Mouse (Mus musculus): ENCODE data around the gene Hebp2. TPM values are rescaled to one million over a fixed set of nuclear protein-coding genes. Genes with fewer than 3 reads are reported as not detected.

Gene Hebp2
- total and polyA plus RNA-seq, 3 experiments, result 0.08 TPM; not detected in 2

DNA sequence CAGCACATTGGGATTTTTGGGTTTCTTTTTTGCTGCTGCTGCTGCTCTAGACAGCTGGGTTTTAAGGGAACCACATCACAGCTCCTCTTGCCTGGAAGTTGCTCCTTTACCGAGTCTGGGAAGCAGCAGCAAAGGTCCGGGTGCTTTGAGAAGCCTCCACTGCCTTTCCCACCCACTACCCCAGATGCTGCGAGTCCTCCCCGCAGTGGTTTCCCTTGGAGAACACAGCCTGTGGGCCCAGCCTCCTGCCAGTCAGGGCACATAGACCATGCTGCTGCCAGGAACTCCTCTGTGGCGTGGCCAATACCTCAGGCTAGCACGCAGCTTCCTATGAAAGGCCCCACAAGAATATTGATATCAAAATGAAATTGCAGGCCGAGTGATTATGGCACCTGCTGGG, 48.8 kb downstream of the Hebp2 start:
- in situ Hi-C loops (cut with MboI; ENCODE audit: low pct_ligation_motif_present, low pct_unique_long_range_greater_than_20kb, low sequenced_read_pairs), result no loop called here
- TF ChIP-seq ELF1 (IDR thresholded peaks at IDR 0.05; ENCODE audit: low read depth, low read length) (no peak), SIN3A (IDR thresholded peaks at IDR 0.05; ENCODE audit: low read length) (no peak), MEF2A (IDR thresholded peaks at IDR 0.05; ENCODE audit: borderline replicate concordance, low read depth, low read length) (no peak), MAX (IDR thresholded peaks at IDR 0.05; ENCODE audit: low read length) (no peak), POLR2AphosphoS2 (IDR thresholded peaks at IDR 0.05; ENCODE audit: low read depth, low read length) (no peak), USF1 (IDR thresholded peaks at IDR 0.05; ENCODE audit: low read depth, low read length) (no peak), TBP (conservative IDR thresholded peaks at IDR 0.05; ENCODE audit: low read depth, low read length) (no peak), JUN (IDR thresholded peaks at IDR 0.05; ENCODE audit: insufficient read depth, low read depth, low read length) (no peak), CHD2 (IDR thresholded peaks at IDR 0.05; ENCODE audit: low read length) (no peak), NRF1 (IDR thresholded peaks at IDR 0.05; ENCODE audit: low read depth, low read length) (no peak), ZKSCAN1 (IDR thresholded peaks at IDR 0.05; ENCODE audit: borderline replicate concordance, low read depth, low read length) (no peak), HCFC1 (IDR thresholded peaks at IDR 0.05; ENCODE audit: low read depth, low read length) (no peak), MYC (IDR thresholded peaks at IDR 0.05; ENCODE audit: low read depth, low read length) (no peak), MXI1 (IDR thresholded peaks at IDR 0.05; ENCODE audit: low read depth, low read length) (no peak), ZNF384 (IDR thresholded peaks at IDR 0.05; ENCODE audit: low read depth, low read length) (no peak), BHLHE40 (IDR thresholded peaks at IDR 0.05; ENCODE audit: low read depth, low read length) (no peak), RAD21 (IDR thresholded peaks at IDR 0.05; ENCODE audit: low read depth, low read length) (no peak)
- H3K27me3 ChIP-seq (replicated peaks), result no peaks in the 10 kb centered on the region
- no peak overlapping the region for H3K4me3 ChIP-seq (replicated peaks in 1 of 3; ENCODE audit: low read depth in 2 of 3, low read length in 2 of 3, poor library complexity in 1 of 3)
- H3K4me1 ChIP-seq (ENCODE audit: control insufficient read depth in 1 of 2, insufficient read depth in 2 of 2), result no peaks in the 10 kb centered on the region
- H3K36me3 ChIP-seq (replicated peaks in 1 of 2; ENCODE audit: control insufficient read depth in 1 of 2, insufficient read depth in 1 of 2, low read length in 1 of 2), result no peaks in the 10 kb centered on the region
- no peak overlapping the region for H3K27ac ChIP-seq (ENCODE audit: insufficient read depth, low read depth)
- H3K4me2 ChIP-seq (ENCODE audit: insufficient read depth, low read depth, poor library complexity, severe bottlenecking), result no peak overlapping the region
- no peak overlapping the region for H3K9ac ChIP-seq (ENCODE audit: insufficient read depth, low read depth)
- dilution Hi-C loops (cut with MboI; ENCODE audit: extremely low pct_ligation_motif_present, extremely low pct_unique_long_range_greater_than_20kb, low sequenced_read_pairs), result no loop called here
- no peak for DNase-seq (ENCODE audit: extremely low read depth)
- H3K79me2 ChIP-seq (replicated peaks; ENCODE audit: control insufficient read depth, extremely low read depth, insufficient read depth, poor library complexity, severe bottlenecking), result no peaks in the 10 kb centered on the region
- H3K9me3 ChIP-seq (replicated peaks; ENCODE audit: low read length), result no peaks in the 10 kb centered on the region

DNA sequence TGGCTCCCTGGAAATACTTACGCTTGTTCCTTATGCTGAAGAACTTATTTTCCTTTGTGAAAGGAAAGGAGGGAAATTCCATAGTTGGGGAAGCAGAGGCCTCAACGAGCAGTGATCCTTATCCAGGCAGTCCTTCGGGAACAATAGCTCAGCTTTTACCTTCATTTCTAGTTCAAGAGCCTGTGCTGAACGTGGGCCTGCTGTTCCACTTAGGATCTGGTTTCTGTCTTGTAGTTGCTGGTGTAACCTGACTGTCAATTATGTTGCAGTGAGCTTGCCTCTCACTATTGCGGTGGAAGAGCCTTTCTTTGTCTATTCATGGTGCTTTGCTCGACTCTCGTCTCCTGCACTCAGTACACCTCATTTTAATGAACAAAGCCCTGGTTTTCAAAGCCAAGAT, 51.6 kb downstream of the Hebp2 start:
- no peak overlapping the region for H3K4me3 ChIP-seq (replicated peaks in 1 of 3; ENCODE audit: low read depth in 2 of 3, low read length in 2 of 3, poor library complexity in 1 of 3)
- no peaks in the 10 kb centered on the region for H3K27me3 ChIP-seq (replicated peaks)
- no peaks in the 10 kb centered on the region for H3K36me3 ChIP-seq (replicated peaks in 1 of 2; ENCODE audit: control insufficient read depth in 1 of 2, insufficient read depth in 1 of 2, low read length in 1 of 2)
- no peak overlapping the region for H3K9ac ChIP-seq (ENCODE audit: insufficient read depth, low read depth)
- TF ChIP-seq MEF2A (IDR thresholded peaks at IDR 0.05; ENCODE audit: borderline replicate concordance, low read depth, low read length), result no peak
- TF ChIP-seq NRF1 (IDR thresholded peaks at IDR 0.05; ENCODE audit: low read depth, low read length), result no peak
- no peak for TF ChIP-seq SMC3 (IDR thresholded peaks at IDR 0.05; ENCODE audit: low read depth, low read length)
- TF ChIP-seq EP300 (IDR thresholded peaks at IDR 0.05; ENCODE audit: low read length), result no peak
- TF ChIP-seq CHD2 (IDR thresholded peaks at IDR 0.05; ENCODE audit: low read length), result no peak
- TF ChIP-seq USF1 (IDR thresholded peaks at IDR 0.05; ENCODE audit: low read depth, low read length), result no peak
- no peak for DNase-seq (ENCODE audit: extremely low read depth)
- no peaks in the 10 kb centered on the region for H3K9me3 ChIP-seq (replicated peaks; ENCODE audit: low read length)
- H3K4me1 ChIP-seq (ENCODE audit: control insufficient read depth in 1 of 2, insufficient read depth in 2 of 2), result peaks cover 0 to 2% of the 10 kb centered on the region in 2 experiments; a peak in 1 of 4 replicates
- in situ Hi-C loops (cut with MboI; ENCODE audit: low pct_ligation_motif_present, low pct_unique_long_range_greater_than_20kb, low sequenced_read_pairs), result no loop called here
- dilution Hi-C loops (cut with MboI; ENCODE audit: extremely low pct_ligation_motif_present, extremely low pct_unique_long_range_greater_than_20kb, low sequenced_read_pairs), result no loop called here
- H3K27ac ChIP-seq (ENCODE audit: insufficient read depth, low read depth), result no peak overlapping the region
- no peaks in the 10 kb centered on the region for H3K79me2 ChIP-seq (replicated peaks; ENCODE audit: control insufficient read depth, extremely low read depth, insufficient read depth, poor library complexity, severe bottlenecking)
- H3K4me2 ChIP-seq (ENCODE audit: insufficient read depth, low read depth, poor library complexity, severe bottlenecking), result no peak overlapping the region
